9 mouse cellular contexts compared by ENCODE assay signal in genomic region chr6:5093516-5093915, GRCm38 (mm10).
DNase-seq lines count a peak whose midpoint lies in the region; ATAC-seq and TF ChIP-seq lines count a peak whose summit lies in the region.
"Had no signal": no experiment of that assay in that cellular context is flagged by ENCODE, and none has a peak within 500 bp of the region (broad histone marks: within the 10 kb centered on the region; RNA-seq: fewer than 3 reads in every experiment).

No protein-coding gene starts in this region.

- H3K9me3 ChIP-seq in limb, embryonic 14.5 days (ENCODE audit: control insufficient read depth, low read length), result no peaks in the 10 kb centered on the region

- intact Hi-C loops in left cerebral cortex, adult 2 months (cut with DNase I), result no loop called here
- intact Hi-C loops in heart, postnatal 25 days (cut with DNase I), result no loop called here

- peak; percentile 85 for ATAC-seq in common myeloid progenitor, adult 5-6 weeks (replicated peaks; ENCODE audit: low read depth, poor library complexity, severe bottlenecking)
- ATAC-seq in limb, embryonic 14.5 days (ENCODE audit: low FRiP score, low read depth), result peak; percentile 69
- ATAC-seq: Patski had no signal

- H3K36me3 ChIP-seq in limb, embryonic 14.5 days (ENCODE audit: control insufficient read depth, insufficient read depth, low read length), result no peaks in the 10 kb centered on the region

- 49% methylated on average over 4 of the region's 4 CpGs for WGBS in limb, embryonic 14.5 days

- no peak overlapping the region for H3K9ac ChIP-seq in limb, embryonic 14.5 days (ENCODE audit: low read depth, low read length, severe bottlenecking)

- H3K27ac ChIP-seq in left cerebral cortex, adult 2 months, result no peak overlapping the region
- H3K27ac ChIP-seq in limb, embryonic 14.5 days (replicated peaks; ENCODE audit: low read depth, low read length), result peak overlapping the region; percentile 39; the same call in 1 of the 2 replicates

- 0 out of 2 replicates have a peak, but pooled peaks cover 5% of the 10 kb centered on the region for H3K4me1 ChIP-seq in limb, embryonic 14.5 days (ENCODE audit: control insufficient read depth, insufficient read depth, low read length)

- DNase-seq in left cerebral cortex, adult 11 months (ENCODE audit: low spot score), result peak; percentile 16
- DNase-seq in left cerebral cortex, adult 2 months (ENCODE audit: extremely low spot score in 1 of 2, low spot score in 2 of 2), result no peak
- peak; percentile 40 for DNase-seq in heart, postnatal 25 days (ENCODE audit: low spot score)
- no peak for DNase-seq in limb, embryonic 14.5 days (ENCODE audit: low spot score)
- peak; percentile 16 for DNase-seq in skeletal muscle tissue, adult 2 months (ENCODE audit: low read depth, low spot score)
- DNase-seq in urinary bladder, adult 2 months (ENCODE audit: low spot score), result no peak
- no peak for DNase-seq in T-cell, adult 2 months (ENCODE audit: low spot score)

- TF ChIP-seq POLR2A in limb, embryonic 14.5 days (IDR thresholded peaks at IDR 0.05; ENCODE audit: borderline replicate concordance, extremely low read depth, insufficient read depth, insufficient read length), result no peak

- H3K27me3 ChIP-seq in limb, embryonic 14.5 days (ENCODE audit: control insufficient read depth, insufficient read depth, low read length), result no peaks in the 10 kb centered on the region
- H3K27me3 ChIP-seq: Patski had no signal

- H3K4me2 ChIP-seq in limb, embryonic 14.5 days (replicated peaks; ENCODE audit: low read depth, low read length, severe bottlenecking), result no peak overlapping the region

- no peak overlapping the region for H3K4me3 ChIP-seq in left cerebral cortex, adult 2 months
- H3K4me3 ChIP-seq in limb, embryonic 14.5 days (replicated peaks; ENCODE audit: low read length), result no peak overlapping the region

- no peak for TF ChIP-seq CTCF in left cerebral cortex, adult 2 months (IDR thresholded peaks at IDR 0.05)

Comparison
In these comparisons a context has a peak if more than half of its experiments do, and no peak if none do; other contexts are left out.
1. DNase-seq: peak in left cerebral cortex, adult 11 months (single experiment), heart, postnatal 25 days (single experiment) and skeletal muscle tissue, adult 2 months (single experiment); none in left cerebral cortex, adult 2 months (0 of 2), limb, embryonic 14.5 days (single experiment), urinary bladder, adult 2 months (single experiment) and T-cell, adult 2 months (single experiment).